Mouse (Mus musculus) forebrain, embryonic 16.5 days (tissue): ENCODE results near the gene Map3k4. TPM values are rescaled to one million over a fixed set of nuclear protein-coding genes. Genes with fewer than 3 reads are reported as not detected.
"Not testable (repeated sequence)": the region's sequence is repeated elsewhere in the genome, so short reads cannot be mapped to it uniquely, and the experiment has no call there.

Experiments
- ATAC-seq: fragments of 200-750 bp; cut with Nextera tagmentation; 2 replicates; pipeline ENCODE4 v1.8.0; 2017; ENCODE audit warnings: mild to moderate bottlenecking, moderate library complexity
- H3K27ac ChIP-seq: fragments of 300-500 bp; sonication (generic); 2 replicates; pipeline ENCODE4 v1.5.1; 2014; ENCODE audit warnings: low read length, control low read depth
- H3K27me3 ChIP-seq: fragments of 300-500 bp; sonication (generic); replicated peaks from 2 replicates; pipeline ENCODE4 v1.6.1; 2014; ENCODE audit warnings: low read length; ENCODE audit not compliant: control insufficient read depth, insufficient read depth
- H3K36me3 ChIP-seq: fragments of 300-500 bp; sonication (generic); 2 replicates; pipeline ENCODE4 v1.6.1; 2014; ENCODE audit not compliant: control insufficient read depth, insufficient read depth
- H3K4me1 ChIP-seq: fragments of 300-500 bp; sonication (generic); replicated peaks from 2 replicates; pipeline ENCODE4 v1.6.1; 2014; ENCODE audit warnings: low read length; ENCODE audit not compliant: control insufficient read depth, insufficient read depth
- H3K4me2 ChIP-seq: fragments of 300-500 bp; sonication (generic); 2 replicates; pipeline ENCODE4 v1.6.1; 2014; ENCODE audit warnings: mild to moderate bottlenecking, low read length, control low read depth
- H3K4me3 ChIP-seq: fragments of 300-500 bp; sonication (generic); replicated peaks from 2 replicates; pipeline ENCODE4 v1.5.1; 2014; ENCODE audit warnings: mild to moderate bottlenecking, low read length, control low read depth
- H3K9ac ChIP-seq: fragments of 300-500 bp; sonication (generic); replicated peaks from 2 replicates; pipeline ENCODE4 v1.6.1; 2014; ENCODE audit warnings: low read depth, low read length, control low read depth
- H3K9me3 ChIP-seq: fragments of 300-500 bp; sonication (generic); 2 replicates; pipeline ENCODE4 v1.6.1; 2016; ENCODE audit warnings: low read length; ENCODE audit not compliant: control insufficient read depth
- WGBS: fragments of 180-500 bp; shearing (Covaris S2); extraction: QIAGEN DNeasy Blood & Tissue Kit; methylation state at CpG from one replicate; pipeline ENCODE4 v1.1.7; 2014; 5-methylcytosine and 5-hydroxymethylcytosine counted together
- polyA plus RNA-seq: library from polyadenylated mRNA; unstranded; fragments of >200 nt; fragmentation: Nextera tagmentation; extraction: Ambion mirVana; gene quantifications from 2 replicates; pipeline ENCODE4 v1.2.1, GENCODE M21; 2015

Gene Map3k4
- polyA plus RNA-seq, 1 experiment from 2014 or later, result 37.8 TPM

GRCm38 (mm10) chr17:12240701-12241100, 77.9 kb downstream of the Map3k4 start:
- Histone ChIP-seq H3K9me3 (no peaks in the 10 kb centered on the region), H3K4me3 (no peak overlapping the region), H3K9ac (no peak overlapping the region), H3K27ac (no peak overlapping the region), H3K27me3 (no peaks in the 10 kb centered on the region), H3K4me1 (no peaks in the 10 kb centered on the region), H3K36me3 (peaks cover 2% of the 10 kb centered on the region; the same call in 1 of the 2 replicates), H3K4me2 (no peak overlapping the region)
- no peak for ATAC-seq
- WGBS, result 93% methylated on average over 3 of the region's 3 CpGs

DNA sequence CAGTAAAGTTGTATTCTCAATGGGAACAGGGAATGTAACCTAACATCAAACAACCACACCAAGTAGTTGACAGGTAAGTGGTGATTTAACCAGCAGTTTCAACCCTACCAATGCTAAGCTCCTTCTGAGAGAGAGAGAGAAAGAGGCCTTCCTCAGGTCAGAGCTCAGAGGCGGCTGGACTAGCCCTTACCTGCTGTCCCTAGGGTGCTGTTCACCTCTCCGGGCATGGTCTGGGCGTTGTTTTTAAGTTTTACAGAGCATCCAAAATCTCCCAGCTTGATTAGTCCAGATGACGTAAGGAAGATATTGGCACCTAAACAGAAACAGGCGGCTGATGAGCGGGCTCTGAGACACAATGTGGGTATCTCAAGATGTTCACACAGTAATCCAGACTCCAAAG, 85.9 kb downstream of the Map3k4 start:
- H3K4me3 ChIP-seq, result no peak overlapping the region
- WGBS, result 90% methylated on average over 6 of the region's 6 CpGs
- peaks cover 10% of the 10 kb centered on the region for H3K4me1 ChIP-seq
- no peaks in the 10 kb centered on the region for H3K27me3 ChIP-seq
- no peak overlapping the region for H3K27ac ChIP-seq
- no peaks in the 10 kb centered on the region for H3K9me3 ChIP-seq
- ATAC-seq, result no peak
- H3K4me2 ChIP-seq, result no peak overlapping the region
- H3K9ac ChIP-seq, result no peak overlapping the region
- H3K36me3 ChIP-seq, result no peaks in the 10 kb centered on the region; the same call in none of the 2 replicates

GRCm38 (mm10) chr17:12231087-12231486, 87.5 kb downstream of the Map3k4 start:
- no peaks in the 10 kb centered on the region for H3K27me3 ChIP-seq
- peaks cover 10% of the 10 kb centered on the region for H3K4me1 ChIP-seq
- no peak overlapping the region for H3K4me2 ChIP-seq
- no peaks in the 10 kb centered on the region for H3K9me3 ChIP-seq
- no peak overlapping the region for H3K4me3 ChIP-seq
- no peak overlapping the region for H3K27ac ChIP-seq
- ATAC-seq, result no peak
- H3K36me3 ChIP-seq, result peaks cover 4% of the 10 kb centered on the region
- 97% methylated on average over 7 of the region's 7 CpGs for WGBS
- no peak overlapping the region for H3K9ac ChIP-seq

DNA sequence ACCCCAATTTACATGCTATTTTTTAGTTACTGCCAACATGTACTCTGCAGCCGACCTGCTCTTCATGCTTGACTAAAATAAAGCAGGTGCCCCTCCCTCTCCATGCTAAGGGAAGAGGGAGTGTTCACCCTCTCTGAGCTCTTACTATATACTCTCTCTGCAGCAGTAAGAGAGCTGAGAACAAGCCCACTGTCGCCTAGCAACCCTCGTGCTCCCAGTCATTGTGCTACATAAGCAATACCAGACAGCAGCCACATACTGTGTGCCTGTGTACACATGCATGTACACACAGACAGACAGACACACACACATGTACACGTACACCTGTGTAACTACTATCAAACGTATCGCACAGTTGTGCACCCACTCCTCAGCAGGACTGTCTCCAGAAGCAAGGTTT, 88.4 kb downstream of the Map3k4 start:
- Histone ChIP-seq H3K4me2 (no peak overlapping the region), H3K27me3 (no peaks in the 10 kb centered on the region), H3K4me3 (no peak overlapping the region), H3K4me1 (peaks cover 10% of the 10 kb centered on the region), H3K9ac (no peak overlapping the region), H3K9me3 (no peaks in the 10 kb centered on the region), H3K36me3 (peaks cover 4% of the 10 kb centered on the region), H3K27ac (peak overlapping the region; percentile 68)
- 73% methylated on average over 6 of the region's 6 CpGs for WGBS
- ATAC-seq, result peak; percentile 93

DNA sequence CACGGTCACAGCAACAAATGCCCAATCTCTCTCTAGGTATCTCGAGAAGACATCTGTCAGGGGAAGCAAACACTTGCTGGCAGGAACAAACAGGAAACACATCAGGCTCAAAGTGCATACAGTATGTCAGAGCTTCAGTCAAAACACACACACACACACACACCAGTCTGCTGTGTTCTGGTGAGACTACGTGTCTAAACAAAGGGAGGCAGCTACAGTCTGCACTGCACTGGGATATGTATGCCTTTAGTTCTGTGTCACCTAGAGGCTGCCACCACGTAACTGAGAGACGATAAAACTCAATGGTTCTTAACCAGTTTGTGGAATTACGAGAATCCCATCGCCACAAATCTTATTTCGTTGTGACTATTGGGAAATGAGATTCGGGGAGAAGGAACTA, 88.8 kb downstream of the Map3k4 start:
- H3K4me1 ChIP-seq, result peaks cover 10% of the 10 kb centered on the region
- WGBS, result 76% methylated on average over 9 of the region's 9 CpGs
- H3K36me3 ChIP-seq, result peaks cover 4% of the 10 kb centered on the region
- no peak overlapping the region for H3K4me3 ChIP-seq
- no peak overlapping the region for H3K4me2 ChIP-seq
- no peak overlapping the region for H3K9ac ChIP-seq
- no peaks in the 10 kb centered on the region for H3K27me3 ChIP-seq
- H3K9me3 ChIP-seq, result no peaks in the 10 kb centered on the region
- ATAC-seq, result peak; percentile 56; the same call in 1 of the 2 replicates
- peak overlapping the region; percentile 68 for H3K27ac ChIP-seq

DNA sequence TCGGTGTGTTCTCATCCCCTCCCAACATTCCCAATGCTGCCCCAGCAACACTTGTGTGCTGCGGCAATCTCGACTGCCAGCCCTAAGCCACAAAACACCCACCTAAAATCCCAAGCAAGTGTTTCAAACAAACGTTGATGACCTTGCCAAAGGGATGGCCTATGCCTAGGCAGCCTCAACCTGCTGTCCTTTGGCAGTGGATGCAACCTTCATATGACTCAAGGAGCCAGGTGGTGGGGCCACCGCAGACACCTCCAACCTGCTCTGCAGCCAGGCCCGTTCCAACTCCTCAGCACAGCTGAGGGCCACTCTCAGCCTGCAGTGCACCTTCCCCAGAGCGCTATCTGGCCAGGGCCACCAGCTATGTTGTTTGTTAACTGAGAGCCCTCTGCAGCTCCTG, 90.1 kb downstream of the Map3k4 start:
- H3K27ac ChIP-seq, result no peak overlapping the region
- H3K4me1 ChIP-seq, result peaks cover 10% of the 10 kb centered on the region
- H3K4me3 ChIP-seq, result no peak overlapping the region
- 96% methylated on average over 7 of the region's 7 CpGs for WGBS
- no peaks in the 10 kb centered on the region for H3K27me3 ChIP-seq
- H3K9me3 ChIP-seq, result no peaks in the 10 kb centered on the region
- peaks cover 4% of the 10 kb centered on the region for H3K36me3 ChIP-seq
- no peak for ATAC-seq
- H3K4me2 ChIP-seq, result no peak overlapping the region
- H3K9ac ChIP-seq, result no peak overlapping the region

- H3K27ac ChIP-seq, result no peak overlapping the region
- H3K9me3 ChIP-seq, result no peaks in the 10 kb centered on the region
- H3K27me3 ChIP-seq, result no peaks in the 10 kb centered on the region
- ATAC-seq, result no peak
- 85% methylated on average over 10 of the region's 10 CpGs for WGBS
- H3K36me3 ChIP-seq, result peaks cover 4% of the 10 kb centered on the region
- peaks cover 10% of the 10 kb centered on the region for H3K4me1 ChIP-seq
- H3K4me2 ChIP-seq, result no peak overlapping the region
- H3K9ac ChIP-seq, result no peak overlapping the region
- H3K4me3 ChIP-seq, result no peak overlapping the region
Observed at GRCm38 (mm10) chr17:12228001-12228400, 90.6 kb downstream of the Map3k4 start.

DNA sequence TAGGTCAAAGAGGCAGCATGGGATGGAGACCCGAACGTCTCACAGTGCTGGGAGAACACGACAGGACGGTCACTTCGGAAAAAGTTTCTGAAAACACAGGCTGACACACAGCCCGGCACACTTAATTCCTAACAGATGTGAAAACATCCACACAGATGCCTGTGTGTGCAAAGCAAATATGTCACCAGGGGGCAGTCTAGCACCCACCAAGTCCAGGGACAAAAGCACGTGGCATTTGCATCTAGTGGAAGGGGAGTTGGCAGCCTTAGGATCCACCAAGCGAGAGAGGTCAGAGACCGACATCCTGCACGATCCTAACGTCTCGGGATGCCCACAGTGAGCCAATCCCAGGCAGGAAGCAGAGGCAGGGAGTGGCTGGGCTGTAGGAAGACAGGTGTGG, 92.0 kb downstream of the Map3k4 start:
- no peak overlapping the region for H3K9ac ChIP-seq
- H3K4me2 ChIP-seq, result no peak overlapping the region
- H3K4me1 ChIP-seq, result peaks cover 13% of the 10 kb centered on the region
- H3K36me3 ChIP-seq, result peaks cover 4% of the 10 kb centered on the region; the same call in 1 of the 2 replicates
- no peak overlapping the region for H3K27ac ChIP-seq
- 69% methylated on average over 12 of the region's 12 CpGs for WGBS
- H3K4me3 ChIP-seq, result no peak overlapping the region
- no peaks in the 10 kb centered on the region for H3K27me3 ChIP-seq
- ATAC-seq, result no peak
- H3K9me3 ChIP-seq, result no peaks in the 10 kb centered on the region

- no peaks in the 10 kb centered on the region for H3K27me3 ChIP-seq
- no peak for ATAC-seq
- H3K4me3 ChIP-seq, result no peak overlapping the region
- peaks cover 10% of the 10 kb centered on the region for H3K4me1 ChIP-seq
- H3K27ac ChIP-seq, result no peak overlapping the region
- H3K9ac ChIP-seq, result no peak overlapping the region
- H3K9me3 ChIP-seq, result no peaks in the 10 kb centered on the region
- H3K36me3 ChIP-seq, result peaks cover 4% of the 10 kb centered on the region; the same call in 1 of the 2 replicates
- WGBS, result 59% methylated on average over 1 of the region's 1 CpGs
- H3K4me2 ChIP-seq, result no peak overlapping the region
Observed at GRCm38 (mm10) chr17:12225227-12225626, 93.4 kb downstream of the Map3k4 start.

DNA sequence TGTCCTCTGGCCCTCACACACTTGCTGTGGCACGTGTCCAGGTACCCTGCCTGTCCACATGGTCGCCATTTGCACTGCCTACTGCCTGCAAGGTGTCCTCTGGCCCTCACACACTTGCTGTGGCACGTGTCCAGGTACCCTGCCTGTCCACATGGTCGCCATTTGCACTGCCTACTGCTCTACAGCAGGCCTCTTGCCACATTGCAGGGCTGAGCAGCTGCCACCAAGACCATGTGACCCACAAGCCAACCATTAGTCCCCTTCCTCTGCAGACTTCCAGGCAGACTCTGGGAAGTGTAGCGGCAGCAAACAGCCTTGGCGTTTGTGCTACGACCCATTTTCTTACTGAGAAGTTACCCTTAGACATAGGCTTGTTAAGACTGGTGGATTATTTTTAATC, 94.0 kb downstream of the Map3k4 start:
- H3K27ac ChIP-seq, H3K9ac ChIP-seq, H3K27me3 ChIP-seq, H3K36me3 ChIP-seq, H3K4me1 ChIP-seq, H3K4me2 ChIP-seq, H3K4me3 ChIP-seq, H3K9me3 ChIP-seq: not testable (repeated sequence)
- WGBS, result 69% methylated on average over 5 of the region's 7 CpGs
- ATAC-seq, result peak; percentile 41; the same call in 1 of the 2 replicates
